Mouse (Mus musculus) kidney, postnatal 14 days (tissue): ENCODE measurements around the gene Ptger4.

Source experiments
- DNase-seq: peaks from one replicate; pipeline ENCODE4 v3.0.0; 2022; ENCODE audit warnings: mixed read lengths

Gene Ptger4

GRCm38 (mm10) chr15:5157386-5157785 is 86.6 kb downstream of the Ptger4 start:
- DNase-seq = no peak
